Mouse (Mus musculus) liver, postnatal 0 days (tissue): ENCODE data around the gene Acadm.

ENCODE experiments used
- CTCF ChIP-seq: sonication (generic); IDR thresholded peaks from 2 replicates; pipeline ENCODE4 v1.5.1; 2016; ENCODE audit warnings: antibody characterized with exemption, low read depth
- EP300 ChIP-seq: IDR thresholded peaks from 2 replicates; pipeline ENCODE4 v1.6.1; 2016; ENCODE audit warnings: antibody characterized with exemption, low read depth, mild to moderate bottlenecking

DNA sequence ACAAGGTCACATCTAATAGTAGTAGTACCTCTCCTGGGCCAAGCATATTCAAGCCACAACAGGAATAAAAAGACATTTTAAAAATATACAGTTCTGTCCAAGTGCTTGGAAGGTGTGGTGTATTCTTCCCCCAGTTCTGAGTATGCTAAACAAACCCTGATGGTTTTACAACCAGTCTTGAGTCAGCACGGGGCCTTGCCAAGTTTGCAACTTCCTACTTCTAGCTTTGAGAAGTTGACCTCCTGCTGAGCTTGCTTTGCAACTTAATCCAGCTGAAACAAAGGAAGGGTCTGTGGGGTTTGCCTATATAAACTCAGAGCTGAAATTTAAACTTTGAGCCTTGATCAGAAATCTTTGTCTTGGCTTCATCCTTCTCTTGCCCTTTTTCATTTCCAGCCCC lies 27.2 kb downstream of the Acadm start:
- TF ChIP-seq CTCF (no peak), EP300 (no peak)
